Mouse (Mus musculus): ENCODE results near the gene Slc34a1. TPM values are rescaled to one million over a fixed set of nuclear protein-coding genes. Genes with fewer than 3 reads are reported as not detected.

Slc34a1 gene
- 0.05 TPM in 1 of 2 replicates, not detected in the other for polyA plus RNA-seq (2015; fragmentation: Nextera tagmentation; extraction: Ambion mirVana)

GRCm38 (mm10) chr13:55398088-55398487 lies at the start of gene Slc34a1:
TSS of gene Slc34a1 (plus strand) at chr13:55398187.
- H3K4me2 ChIP-seq = no peak within 1 kb of the TSS
- no peak within 1 kb of the TSS for H3K4me3 ChIP-seq
- no peak for ATAC-seq (replicated peaks)
- H3K4me1 ChIP-seq = no peaks in the 10 kb centered on the region
- no peaks in the 10 kb centered on the region for H3K27me3 ChIP-seq (replicated peaks)
- H3K9ac ChIP-seq = no peak within 1 kb of the TSS
- no peaks in the 10 kb centered on the region for H3K36me3 ChIP-seq (replicated peaks)
- H3K27ac ChIP-seq = no peak within 1 kb of the TSS
- no peaks in the 10 kb centered on the region for H3K9me3 ChIP-seq
- WGBS = 92% methylated on average over 1 of the region's 1 CpGs

- H3K9ac ChIP-seq = no peak overlapping the region
- ATAC-seq (replicated peaks) = no peak
- peak overlapping the region; percentile 91 for H3K4me3 ChIP-seq
- H3K4me2 ChIP-seq = peak overlapping the region; percentile 80
- H3K4me1 ChIP-seq = peaks cover 23% of the 10 kb centered on the region
- no peaks in the 10 kb centered on the region; the same call in 1 of the 2 replicates for H3K36me3 ChIP-seq (replicated peaks)
- no peaks in the 10 kb centered on the region for H3K9me3 ChIP-seq
- H3K27me3 ChIP-seq (replicated peaks) = no peaks in the 10 kb centered on the region
- H3K27ac ChIP-seq = no peak overlapping the region
Observed at GRCm38 (mm10) chr13:55361145-55361544, 36.8 kb upstream of the Slc34a1 start.

- ATAC-seq (replicated peaks) = peak; percentile 68
- Histone ChIP-seq H3K4me2 (peak overlapping the region; percentile 80), H3K4me1 (peaks cover 23% of the 10 kb centered on the region), H3K9me3 (no peaks in the 10 kb centered on the region), H3K27me3 (replicated peaks) (no peaks in the 10 kb centered on the region), H3K4me3 (peak overlapping the region; percentile 91), H3K27ac (peak overlapping the region; percentile 86), H3K9ac (peak overlapping the region; percentile 91), H3K36me3 (replicated peaks) (no peaks in the 10 kb centered on the region; the same call in 1 of the 2 replicates)
- 1% methylated on average over 32 of the region's 32 CpGs for WGBS
Observed at GRCm38 (mm10) chr13:55361974-55362452, 36.0 kb upstream of the Slc34a1 start.

GRCm38 (mm10) chr13:55362453-55363060 lies 35.4 kb upstream of the Slc34a1 start, which contains the start of gene Lman2:
TSS of gene Lman2 (minus strand) at chr13:55362783.
- Histone ChIP-seq H3K4me2 (peak within 1 kb of the TSS; percentile 80), H3K36me3 (replicated peaks) (no peaks in the 10 kb centered on the region; the same call in 1 of the 2 replicates), H3K4me3 (peak within 1 kb of the TSS; percentile 91), H3K27ac (peak within 1 kb of the TSS; percentile 86), H3K27me3 (replicated peaks) (no peaks in the 10 kb centered on the region), H3K9me3 (no peaks in the 10 kb centered on the region), H3K4me1 (peaks cover 23% of the 10 kb centered on the region), H3K9ac (peak within 1 kb of the TSS; percentile 91)
- peak; percentile 99 for ATAC-seq (replicated peaks)
- under 1% methylated on average over 35 of the region's 35 CpGs for WGBS

- Histone ChIP-seq H3K27me3 (replicated peaks) (0 out of 2 replicates have a peak, but pooled peaks cover 4% of the 10 kb centered on the region), H3K36me3 (replicated peaks) (no peaks in the 10 kb centered on the region), H3K4me2 (no peak overlapping the region), H3K9me3 (no peaks in the 10 kb centered on the region), H3K9ac (no peak overlapping the region), H3K4me1 (no peaks in the 10 kb centered on the region), H3K4me3 (no peak overlapping the region), H3K27ac (no peak overlapping the region)
- 81% methylated on average over 7 of the region's 7 CpGs for WGBS
- ATAC-seq (replicated peaks) = no peak
Observed at GRCm38 (mm10) chr13:55368401-55368800, 29.6 kb upstream of the Slc34a1 start.

GRCm38 (mm10) chr13:55369531-55370114 lies 28.4 kb upstream of the Slc34a1 start, which contains the start of gene Rgs14:
TSS of gene Rgs14 (plus strand) at chr13:55369732.
- Histone ChIP-seq H3K4me2 (no peak within 1 kb of the TSS), H3K27me3 (replicated peaks) (0 out of 2 replicates have a peak, but pooled peaks cover 4% of the 10 kb centered on the region), H3K9me3 (no peaks in the 10 kb centered on the region), H3K4me1 (no peaks in the 10 kb centered on the region), H3K36me3 (replicated peaks) (no peaks in the 10 kb centered on the region), H3K27ac (no peak within 1 kb of the TSS), H3K4me3 (no peak within 1 kb of the TSS), H3K9ac (no peak within 1 kb of the TSS)
- 68% methylated on average over 13 of the region's 13 CpGs for WGBS
- ATAC-seq (replicated peaks) = no peak

- WGBS = 65% methylated on average over 3 of the region's 3 CpGs
- Histone ChIP-seq H3K9me3 (no peaks in the 10 kb centered on the region), H3K4me3 (no peak overlapping the region), H3K9ac (no peak overlapping the region), H3K4me2 (no peak overlapping the region), H3K27ac (no peak overlapping the region), H3K27me3 (replicated peaks) (0 out of 2 replicates have a peak, but pooled peaks cover 4% of the 10 kb centered on the region), H3K4me1 (no peaks in the 10 kb centered on the region), H3K36me3 (replicated peaks) (no peaks in the 10 kb centered on the region)
- ATAC-seq (replicated peaks) = no peak
Observed at GRCm38 (mm10) chr13:55370234-55370633, 27.8 kb upstream of the Slc34a1 start.

- Histone ChIP-seq H3K9ac (no peak overlapping the region), H3K27me3 (replicated peaks) (0 out of 2 replicates have a peak, but pooled peaks cover 4% of the 10 kb centered on the region), H3K4me3 (no peak overlapping the region), H3K36me3 (replicated peaks) (no peaks in the 10 kb centered on the region), H3K9me3 (no peaks in the 10 kb centered on the region), H3K4me1 (no peaks in the 10 kb centered on the region), H3K4me2 (no peak overlapping the region), H3K27ac (no peak overlapping the region)
- no peak for ATAC-seq (replicated peaks)
- WGBS = 73% methylated on average over 8 of the region's 8 CpGs
Observed at GRCm38 (mm10) chr13:55371007-55371681, 26.8 kb upstream of the Slc34a1 start.

- Histone ChIP-seq H3K4me1 (no peaks in the 10 kb centered on the region), H3K36me3 (replicated peaks) (no peaks in the 10 kb centered on the region), H3K9me3 (no peaks in the 10 kb centered on the region), H3K4me3 (no peak overlapping the region), H3K4me2 (no peak overlapping the region), H3K27me3 (replicated peaks) (0 out of 2 replicates have a peak, but pooled peaks cover 7% of the 10 kb centered on the region), H3K9ac (no peak overlapping the region), H3K27ac (no peak overlapping the region)
- ATAC-seq (replicated peaks) = no peak
- WGBS = 52% methylated on average over 5 of the region's 5 CpGs
Observed at GRCm38 (mm10) chr13:55371740-55372139, 26.2 kb upstream of the Slc34a1 start.

GRCm38 (mm10) chr13:55374206-55374924 lies 23.6 kb upstream of the Slc34a1 start:
- Histone ChIP-seq H3K27ac (no peak overlapping the region), H3K9me3 (no peaks in the 10 kb centered on the region), H3K36me3 (replicated peaks) (no peaks in the 10 kb centered on the region), H3K9ac (no peak overlapping the region), H3K27me3 (replicated peaks) (peaks cover 22% of the 10 kb centered on the region), H3K4me1 (no peaks in the 10 kb centered on the region), H3K4me2 (no peak overlapping the region), H3K4me3 (no peak overlapping the region)
- ATAC-seq (replicated peaks) = no peak
- 76% methylated on average over 6 of the region's 6 CpGs for WGBS

- no peak overlapping the region for H3K4me3 ChIP-seq
- no peak overlapping the region for H3K9ac ChIP-seq
- no peak for ATAC-seq (replicated peaks)
- H3K9me3 ChIP-seq = no peaks in the 10 kb centered on the region
- peaks cover 32% of the 10 kb centered on the region for H3K27me3 ChIP-seq (replicated peaks)
- 89% methylated on average over 2 of the region's 2 CpGs for WGBS
- H3K4me1 ChIP-seq = no peaks in the 10 kb centered on the region
- H3K36me3 ChIP-seq (replicated peaks) = no peaks in the 10 kb centered on the region
- H3K4me2 ChIP-seq = no peak overlapping the region
- no peak overlapping the region for H3K27ac ChIP-seq
Observed at GRCm38 (mm10) chr13:55375877-55376276, 22.1 kb upstream of the Slc34a1 start.
